Mouse (Mus musculus) brain, embryonic 14.5 days (tissue): ENCODE measurements at regions not wholly inside any gene's neighbourhood (a gene's known extent, or its start where the extent isn't known, plus 50 kb on each side); places are given as distances from the start of the nearest gene placed in this dataset.

ENCODE experiments used
- CTCF ChIP-seq: fragments of 200-500 bp; IDR thresholded peaks from 2 replicates; pipeline ENCODE4 v1.5.1; 2012; ENCODE audit warnings: inconsistent platforms, mild to moderate bottlenecking, moderate library complexity, borderline replicate concordance; ENCODE audit not compliant: insufficient read depth, insufficient read length; ENCODE audit errors: extremely low read depth
- POLR2A ChIP-seq: fragments of 200-500 bp; IDR thresholded peaks from 2 replicates; pipeline ENCODE4 v1.6.1; 2012; ENCODE audit warnings: mild to moderate bottlenecking, inconsistent platforms, borderline replicate concordance; ENCODE audit not compliant: poor library complexity, insufficient read depth, insufficient read length, severe bottlenecking; ENCODE audit errors: extremely low read depth

DNA sequence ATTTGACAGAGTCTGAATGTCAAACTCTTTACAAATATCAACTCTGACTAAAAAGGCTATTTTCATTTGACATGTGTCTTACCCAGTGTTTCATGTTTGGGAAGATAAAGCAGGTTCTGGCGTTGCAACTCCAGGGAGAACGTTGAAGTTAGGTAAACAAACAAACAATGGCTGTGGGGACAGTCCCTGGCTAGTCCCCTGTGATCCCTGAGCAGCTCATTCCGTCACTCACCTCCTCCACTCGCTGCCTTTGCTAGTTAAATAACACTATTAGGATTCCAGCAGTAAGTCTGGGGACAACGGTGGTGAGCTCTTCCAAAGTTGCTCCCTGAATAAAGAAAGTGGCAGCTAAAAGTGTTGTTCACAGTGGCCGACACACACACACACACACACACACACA lies 227.8 kb upstream of the Prox1 start:
- TF ChIP-seq CTCF (no peak), POLR2A (no peak)
